Mouse (Mus musculus) midbrain, embryonic 16.5 days (tissue): Measurements from ENCODE around the gene Usp44. TPM values are rescaled to one million over a fixed set of nuclear protein-coding genes. Genes with fewer than 3 reads are reported as not detected.

Experiments used
- ATAC-seq: fragments of 200-750 bp; cut with Nextera tagmentation; 2 replicates; pipeline ENCODE4 v1.8.0; 2017; ENCODE audit warnings: moderate TSS enrichment
- H3K27ac ChIP-seq: fragments of 300-500 bp; sonication (generic); 2 replicates; pipeline ENCODE4 v1.5.1; 2014; ENCODE audit warnings: mild to moderate bottlenecking, low read length, mixed read lengths
- H3K27me3 ChIP-seq: fragments of 300-500 bp; sonication (generic); 2 replicates; pipeline ENCODE4 v1.6.1; 2014; ENCODE audit warnings: low read depth, low read length, mixed read lengths; ENCODE audit not compliant: control insufficient read depth, insufficient read depth
- H3K36me3 ChIP-seq: fragments of 300-500 bp; sonication (generic); 2 replicates; pipeline ENCODE4 v1.6.1; 2014; ENCODE audit warnings: mild to moderate bottlenecking, low read length, moderate library complexity, mixed read lengths; ENCODE audit not compliant: control insufficient read depth, insufficient read depth
- H3K4me1 ChIP-seq: fragments of 300-500 bp; sonication (generic); 2 replicates; pipeline ENCODE4 v1.6.1; 2014; ENCODE audit warnings: mild to moderate bottlenecking, low read length, mixed read lengths; ENCODE audit not compliant: control insufficient read depth, insufficient read depth
- H3K4me2 ChIP-seq: fragments of 300-500 bp; sonication (generic); 2 replicates; pipeline ENCODE4 v1.6.1; 2014; ENCODE audit warnings: mild to moderate bottlenecking, low read length, mixed read lengths
- H3K4me3 ChIP-seq: fragments of 300-500 bp; sonication (generic); 2 replicates; pipeline ENCODE4 v1.5.1; 2014; ENCODE audit warnings: low read depth, mild to moderate bottlenecking, low read length, moderate library complexity, mixed read lengths
- H3K9ac ChIP-seq: fragments of 300-500 bp; sonication (generic); 2 replicates; pipeline ENCODE4 v1.6.1; 2014; ENCODE audit warnings: low read depth, low read length, mixed read lengths
- H3K9me3 ChIP-seq: fragments of 300-500 bp; sonication (generic); replicated peaks from 2 replicates; pipeline ENCODE4 v1.6.1; 2014; ENCODE audit warnings: mild to moderate bottlenecking, low read length, mixed read lengths; ENCODE audit not compliant: control insufficient read depth, poor library complexity, severe bottlenecking
- WGBS: fragments of 180-500 bp; shearing (Covaris S2); extraction: QIAGEN DNeasy Blood & Tissue Kit; methylation state at CpG from one replicate; pipeline ENCODE4 v1.1.7; 2014; 5-methylcytosine and 5-hydroxymethylcytosine counted together
- polyA plus RNA-seq: library from polyadenylated mRNA; unstranded; fragments of >200 nt; fragmentation: Nextera tagmentation; extraction: Ambion mirVana; gene quantifications from 2 replicates; pipeline ENCODE4 v1.2.1, GENCODE M21; 2015

Gene Usp44
- polyA plus RNA-seq, 1 experiment from 2014 or later, result 0.14 TPM

GRCm38 (mm10) chr10:93890565-93890964 lies 59.2 kb downstream of the Usp44 start:
- 0 out of 2 replicates have a peak overlapping the region, but pooled peaks have one; percentile 92 for H3K9ac ChIP-seq
- no peak overlapping the region for H3K27ac ChIP-seq
- no peaks in the 10 kb centered on the region for H3K9me3 ChIP-seq
- H3K36me3 ChIP-seq, result 0 out of 2 replicates have a peak, but pooled peaks cover 6% of the 10 kb centered on the region
- ATAC-seq, result no peak
- peak overlapping the region; percentile 98 for H3K4me3 ChIP-seq
- peaks cover 15% of the 10 kb centered on the region for H3K4me1 ChIP-seq
- WGBS, result 65% methylated on average over 4 of the region's 4 CpGs
- peak overlapping the region; percentile 66 for H3K4me2 ChIP-seq
- no peaks in the 10 kb centered on the region; the same call in 1 of the 2 replicates for H3K27me3 ChIP-seq

DNA sequence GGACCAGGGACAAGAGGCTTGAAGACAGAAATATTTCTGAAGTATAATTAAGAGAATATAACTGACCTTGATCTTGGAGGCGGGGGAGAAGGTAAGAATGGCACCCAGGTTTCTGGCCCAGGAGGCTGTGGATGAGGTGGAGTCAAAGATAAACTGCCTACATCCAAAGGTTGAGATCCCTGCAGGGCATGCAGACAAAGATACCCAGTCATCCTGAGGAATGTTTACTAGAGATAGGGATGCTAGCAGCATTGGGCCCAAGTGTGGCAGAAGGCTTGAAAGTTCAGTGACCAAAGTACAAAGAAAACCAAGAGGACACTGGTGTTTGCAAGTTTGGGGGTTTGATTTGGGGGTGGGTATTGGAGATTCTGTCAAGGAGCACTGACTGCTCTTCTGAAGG lies 59.7 kb downstream of the Usp44 start:
- ATAC-seq, result no peak
- 97% methylated on average over 1 of the region's 1 CpGs for WGBS
- H3K27ac ChIP-seq, result no peak overlapping the region
- H3K9ac ChIP-seq, result no peak overlapping the region
- no peaks in the 10 kb centered on the region for H3K9me3 ChIP-seq
- H3K4me1 ChIP-seq, result peaks cover 15% of the 10 kb centered on the region
- H3K36me3 ChIP-seq, result 0 out of 2 replicates have a peak, but pooled peaks cover 1% of the 10 kb centered on the region
- no peaks in the 10 kb centered on the region; the same call in 1 of the 2 replicates for H3K27me3 ChIP-seq
- H3K4me3 ChIP-seq, result no peak overlapping the region
- no peak overlapping the region for H3K4me2 ChIP-seq

- 88% methylated on average over 4 of the region's 4 CpGs for WGBS
- ATAC-seq, result no peak
- H3K36me3 ChIP-seq, result no peaks in the 10 kb centered on the region
- no peak overlapping the region for H3K9ac ChIP-seq
- H3K4me3 ChIP-seq, result no peak overlapping the region
- no peak overlapping the region for H3K27ac ChIP-seq
- H3K4me1 ChIP-seq, result peaks cover 15% of the 10 kb centered on the region
- H3K9me3 ChIP-seq, result no peaks in the 10 kb centered on the region
- no peak overlapping the region for H3K4me2 ChIP-seq
- H3K27me3 ChIP-seq, result no peaks in the 10 kb centered on the region; the same call in 1 of the 2 replicates
Measured at GRCm38 (mm10) chr10:93892551-93892950, 61.2 kb downstream of the Usp44 start.

DNA sequence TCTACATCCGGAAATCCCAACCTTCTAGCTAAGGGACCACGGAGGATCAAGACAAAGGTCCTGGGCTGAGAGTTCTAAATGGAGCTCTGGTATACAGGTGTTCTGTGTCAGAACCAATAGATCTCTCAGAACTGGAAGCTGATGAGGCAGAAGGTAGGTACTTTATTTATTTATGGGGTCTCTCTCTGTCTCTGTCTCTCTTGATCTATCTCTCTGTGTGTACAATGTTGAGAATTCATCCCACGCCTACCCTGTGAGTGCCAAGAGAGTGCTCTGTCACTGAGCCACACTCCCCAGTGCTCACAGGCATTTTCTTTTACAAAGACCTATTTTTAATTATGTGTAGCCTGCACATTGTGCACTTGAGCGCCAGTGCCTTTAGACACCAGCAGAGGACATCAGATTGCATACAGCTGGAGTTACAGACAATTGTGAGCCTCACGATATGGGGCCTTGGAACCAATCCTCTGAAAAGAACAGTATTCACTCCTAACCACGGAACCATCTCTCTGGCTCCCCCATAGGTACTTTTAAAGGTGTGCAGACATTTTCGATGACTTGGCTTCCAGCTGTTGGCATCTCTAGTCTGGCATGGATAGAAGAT lies 65.8 kb downstream of the Usp44 start, which contains the start of gene Metap2:
Gene Metap2 (minus strand): TSS at position 51 of the 604 bp plus-strand sequence.
- 59% methylated on average over 7 of the region's 7 CpGs for WGBS
- Histone ChIP-seq H3K4me2 (no peak within 1 kb of the TSS), H3K4me1 (no peaks in the 10 kb centered on the region), H3K27me3 (no peaks in the 10 kb centered on the region; the same call in 1 of the 2 replicates), H3K27ac (no peak within 1 kb of the TSS), H3K36me3 (no peaks in the 10 kb centered on the region), H3K4me3 (no peak within 1 kb of the TSS), H3K9ac (no peak within 1 kb of the TSS), H3K9me3 (no peaks in the 10 kb centered on the region)
- ATAC-seq, result no peak

DNA sequence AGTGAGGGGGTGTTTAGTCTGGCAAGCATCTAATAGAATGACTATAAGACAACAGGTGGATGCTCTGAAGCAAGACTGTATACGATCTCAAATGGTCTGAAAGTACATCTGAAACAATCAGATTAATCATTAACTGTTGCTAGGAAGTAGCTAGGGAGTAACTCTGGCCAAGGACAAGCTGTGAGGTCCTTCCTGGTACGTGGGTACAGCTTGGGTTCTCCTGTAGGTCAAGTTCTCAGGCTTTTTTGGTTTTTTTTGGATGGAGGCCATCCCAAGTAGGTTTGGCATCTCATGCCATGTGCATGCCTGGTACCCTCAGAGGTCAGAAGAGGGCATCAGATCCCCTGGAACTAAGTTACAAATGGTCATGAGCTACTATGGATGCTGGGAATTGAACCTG lies 67.9 kb downstream of the Usp44 start:
- Histone ChIP-seq H3K27ac (no peak overlapping the region), H3K4me2 (no peak overlapping the region), H3K4me1 (no peaks in the 10 kb centered on the region), H3K9ac (no peak overlapping the region), H3K36me3 (no peaks in the 10 kb centered on the region), H3K27me3 (no peaks in the 10 kb centered on the region), H3K4me3 (no peak overlapping the region), H3K9me3 (no peaks in the 10 kb centered on the region)
- 61% methylated on average over 2 of the region's 2 CpGs for WGBS
- ATAC-seq, result no peak

GRCm38 (mm10) chr10:93899907-93900306 lies 68.6 kb downstream of the Usp44 start:
- H3K4me2 ChIP-seq, result no peak overlapping the region
- WGBS, result 92% methylated on average over 11 of the region's 11 CpGs
- no peaks in the 10 kb centered on the region for H3K4me1 ChIP-seq
- no peak overlapping the region for H3K27ac ChIP-seq
- H3K27me3 ChIP-seq, result no peaks in the 10 kb centered on the region
- ATAC-seq, result no peak
- no peaks in the 10 kb centered on the region for H3K36me3 ChIP-seq
- H3K9ac ChIP-seq, result no peak overlapping the region
- no peaks in the 10 kb centered on the region for H3K9me3 ChIP-seq
- H3K4me3 ChIP-seq, result no peak overlapping the region

- no peak overlapping the region for H3K27ac ChIP-seq
- no peaks in the 10 kb centered on the region for H3K9me3 ChIP-seq
- H3K4me3 ChIP-seq, result no peak overlapping the region
- WGBS, result 73% methylated on average over 10 of the region's 10 CpGs
- H3K4me2 ChIP-seq, result no peak overlapping the region
- no peaks in the 10 kb centered on the region for H3K27me3 ChIP-seq
- no peaks in the 10 kb centered on the region for H3K4me1 ChIP-seq
- ATAC-seq, result no peak
- no peak overlapping the region for H3K9ac ChIP-seq
- no peaks in the 10 kb centered on the region for H3K36me3 ChIP-seq
Measured at GRCm38 (mm10) chr10:93907376-93907775, 76.0 kb downstream of the Usp44 start.

Other genes starting within 250 kb of the Usp44 start
- gene Snrpf, start 241.8 kb upstream of the Usp44 start, polyA plus RNA-seq, result 51.6 and 56.2 TPM in 2 replicates
- gene Ntn4, start 190.9 kb upstream of the Usp44 start, polyA plus RNA-seq, result 0.50 and 1.7 TPM in 2 replicates
- 147 and 156 TPM in 2 replicates for gene Metap2, start 65.5 kb downstream of the Usp44 start, polyA plus RNA-seq
- 59.4 and 68.1 TPM in 2 replicates for gene Vezt, start 204.3 kb downstream of the Usp44 start, polyA plus RNA-seq
- 1.8 and 2.9 TPM in 2 replicates for gene Fgd6, start 204.4 kb downstream of the Usp44 start, polyA plus RNA-seq